Mouse (Mus musculus) MEL (cell line): ENCODE measurements around the gene Mblac1. TPM values are rescaled to one million over a fixed set of nuclear protein-coding genes. Genes with fewer than 3 reads are reported as not detected.
A peak's percentile ranks its signal among the peaks of the same experiment; 100 is the strongest.

ENCODE experiments used
- DNase-seq: peaks from one replicate; pipeline ENCODE4 v3.0.0; 2011; ENCODE audit warnings: low read depth, low spot score
- H3K27ac ChIP-seq: 2 replicates; pipeline ENCODE4 v1.5.1; 2012; ENCODE audit warnings: low read depth, mild to moderate bottlenecking, control low read depth, low read length, moderate library complexity; ENCODE audit not compliant: control insufficient read depth
- H3K27me3 ChIP-seq, 2 experiments: fragments of 150-350 bp in 1 of 2; sonication (generic) in 1 of 2; 2 replicates each; pipeline ENCODE4 v1.6.1; 2012; ENCODE audit warnings: low read length in 2 of 2, mild to moderate bottlenecking in 2 of 2, improper control_type of control experiment in 1 of 2, moderate library complexity in 1 of 2; ENCODE audit not compliant: insufficient read depth in 2 of 2, control insufficient read depth in 1 of 2
- H3K36me3 ChIP-seq, 2 experiments: 2 replicates each; pipeline ENCODE4 v1.6.1; 2012 to 2014; ENCODE audit warnings: low read length in 2 of 2, improper control_type of control experiment in 1 of 2, inconsistent platforms in 1 of 2, mild to moderate bottlenecking in 1 of 2; ENCODE audit not compliant: insufficient read depth in 2 of 2, control insufficient read depth in 1 of 2
- H3K4me1 ChIP-seq, 2 experiments: fragments of 150-350 bp in 1 of 2; sonication (generic) in 1 of 2; 2 replicates each; pipeline ENCODE4 v1.6.1; 2012; ENCODE audit warnings: low read length in 2 of 2, improper control_type of control experiment in 1 of 2, mild to moderate bottlenecking in 1 of 2; ENCODE audit not compliant: insufficient read depth in 2 of 2, control insufficient read depth in 1 of 2
- H3K4me3 ChIP-seq, 2 experiments: fragments of 150-350 bp in 1 of 2; sonication (generic) in 1 of 2; 2 replicates each; pipeline ENCODE4 v1.5.1; 2012; ENCODE audit warnings: low read depth in 2 of 2, low read length in 2 of 2, mild to moderate bottlenecking in 2 of 2, moderate library complexity in 2 of 2, control low read depth in 1 of 2, improper control_type of control experiment in 1 of 2; ENCODE audit not compliant: control insufficient read depth in 1 of 2, insufficient read depth in 1 of 2
- H3K79me2 ChIP-seq: 2 replicates; pipeline ENCODE4 v1.6.1; 2012; ENCODE audit warnings: mild to moderate bottlenecking, low read length, moderate library complexity; ENCODE audit not compliant: control insufficient read depth, poor library complexity, insufficient read depth
- H3K9ac ChIP-seq: 2 replicates; pipeline ENCODE4 v1.6.1; 2012; ENCODE audit warnings: low read depth, mild to moderate bottlenecking, control low read depth, low read length, moderate library complexity; ENCODE audit not compliant: control insufficient read depth, poor library complexity, severe bottlenecking
- H3K9me3 ChIP-seq: fragments of 150-350 bp; sonication (generic); replicated peaks from 2 replicates; pipeline ENCODE4 v1.6.1; 2012; ENCODE audit warnings: mild to moderate bottlenecking, low read length, improper control_type of control experiment, moderate library complexity; ENCODE audit not compliant: insufficient read depth
- CHD1 ChIP-seq: IDR thresholded peaks from 2 replicates; pipeline ENCODE4 v1.6.1; 2012; ENCODE audit warnings: low read depth, mild to moderate bottlenecking, inconsistent platforms, low read length, improper control_type of control experiment
- CHD2 ChIP-seq: IDR thresholded peaks from 2 replicates; pipeline ENCODE4 v1.6.1; 2011; ENCODE audit warnings: low read length, improper control_type of control experiment
- CTCF ChIP-seq, 3 experiments: IDR thresholded peaks in 2 of 3; conservative IDR thresholded peaks in 1 of 3; 2 replicates each; pipeline ENCODE4 v1.5.1; 2011 to 2012; ENCODE audit warnings: low read length in 3 of 3, low read depth in 2 of 3, mild to moderate bottlenecking in 2 of 3, improper control_type of control experiment in 1 of 3, inconsistent platforms in 1 of 3, mixed read lengths in 1 of 3, moderate library complexity in 1 of 3; ENCODE audit not compliant: control insufficient read depth in 1 of 3, insufficient read depth in 1 of 3, poor library complexity in 1 of 3, severe bottlenecking in 1 of 3
- E2F4 ChIP-seq: IDR thresholded peaks from 2 replicates; pipeline ENCODE4 v1.6.1; 2011; ENCODE audit warnings: low read depth, low read length, improper control_type of control experiment, borderline replicate concordance
- EP300 ChIP-seq, 2 experiments: IDR thresholded peaks; 2 replicates each; pipeline ENCODE4 v1.6.1; 2011; ENCODE audit warnings: improper control_type of control experiment in 2 of 2, low read length in 2 of 2, low read depth in 1 of 2, mild to moderate bottlenecking in 1 of 2
- GATA1 ChIP-seq: IDR thresholded peaks from 2 replicates; pipeline ENCODE4 v1.6.1; 2011; ENCODE audit warnings: low read depth, low read length, improper control_type of control experiment
- HCFC1 ChIP-seq: IDR thresholded peaks from 2 replicates; pipeline ENCODE4 v1.6.1; 2012; ENCODE audit warnings: low read depth, mild to moderate bottlenecking, inconsistent platforms, low read length, improper control_type of control experiment, moderate library complexity
- JUND ChIP-seq: IDR thresholded peaks from 2 replicates; pipeline ENCODE4 v1.6.1; 2011; ENCODE audit warnings: low read depth, mild to moderate bottlenecking, improper control_type of control experiment, low read length
- MAFK ChIP-seq: IDR thresholded peaks from 2 replicates; pipeline ENCODE4 v1.6.1; 2011; ENCODE audit warnings: low read depth, mild to moderate bottlenecking, low read length, improper control_type of control experiment, borderline replicate concordance
- MAX ChIP-seq: IDR thresholded peaks from 2 replicates; pipeline ENCODE4 v1.6.1; 2011; ENCODE audit warnings: low read length, improper control_type of control experiment
- MAZ ChIP-seq: IDR thresholded peaks from 2 replicates; pipeline ENCODE4 v1.6.1; 2012; ENCODE audit warnings: low read depth, mild to moderate bottlenecking, inconsistent platforms, low read length, improper control_type of control experiment
- MXI1 ChIP-seq: IDR thresholded peaks from 2 replicates; pipeline ENCODE4 v1.6.1; 2011; ENCODE audit warnings: mild to moderate bottlenecking, low read depth, low read length, improper control_type of control experiment
- MYC ChIP-seq: IDR thresholded peaks from 2 replicates; pipeline ENCODE4 v1.6.1; 2011; ENCODE audit warnings: low read depth, mild to moderate bottlenecking, low read length, improper control_type of control experiment, moderate library complexity
- POLR2A ChIP-seq, 2 experiments: IDR thresholded peaks; 2 replicates each; pipeline ENCODE4 v1.6.1; 2011 to 2012; ENCODE audit warnings: low read length in 2 of 2, mild to moderate bottlenecking in 2 of 2, control low read depth in 1 of 2, improper control_type of control experiment in 1 of 2, low read depth in 1 of 2, moderate library complexity in 1 of 2; ENCODE audit not compliant: control insufficient read depth in 1 of 2, insufficient read depth in 1 of 2, poor library complexity in 1 of 2
- POLR2AphosphoS5 ChIP-seq: IDR thresholded peaks from 2 replicates; pipeline ENCODE4 v1.6.1; 2012; ENCODE audit warnings: low read depth, borderline replicate concordance, mild to moderate bottlenecking, inconsistent platforms, low read length, moderate library complexity, mixed read lengths
- RAD21 ChIP-seq: IDR thresholded peaks from 2 replicates; pipeline ENCODE4 v1.6.1; 2011; ENCODE audit warnings: mild to moderate bottlenecking, low read depth, low read length, improper control_type of control experiment
- RCOR1 ChIP-seq: IDR thresholded peaks from 2 replicates; pipeline ENCODE4 v1.6.1; 2012; ENCODE audit warnings: low read depth, mild to moderate bottlenecking, inconsistent platforms, low read length, improper control_type of control experiment
- SIN3A ChIP-seq: IDR thresholded peaks from 2 replicates; pipeline ENCODE4 v1.6.1; 2012; ENCODE audit warnings: low read length, improper control_type of control experiment, inconsistent platforms
- SMC3 ChIP-seq: IDR thresholded peaks from 2 replicates; pipeline ENCODE4 v1.6.1; 2011; ENCODE audit warnings: low read depth, low read length, improper control_type of control experiment
- TAL1 ChIP-seq: IDR thresholded peaks from 2 replicates; pipeline ENCODE4 v1.6.1; 2012; ENCODE audit warnings: mild to moderate bottlenecking, inconsistent platforms, low read length, moderate library complexity, mixed read lengths
- TBP ChIP-seq: IDR thresholded peaks from 2 replicates; pipeline ENCODE4 v1.8.0; 2011; ENCODE audit warnings: low read depth, low read length, improper control_type of control experiment
- TCF12 ChIP-seq: IDR thresholded peaks from 2 replicates; pipeline ENCODE4 v1.6.1; 2014; ENCODE audit warnings: low read depth, mild to moderate bottlenecking, inconsistent platforms, low read length, improper control_type of control experiment, moderate library complexity
- ZC3H11A ChIP-seq: IDR thresholded peaks from 2 replicates; pipeline ENCODE4 v1.6.1; 2012; ENCODE audit warnings: low read depth, mild to moderate bottlenecking, inconsistent platforms, low read length, improper control_type of control experiment
- ZKSCAN1 ChIP-seq: IDR thresholded peaks from 2 replicates; pipeline ENCODE4 v1.6.1; 2012; ENCODE audit warnings: low read depth, mild to moderate bottlenecking, inconsistent platforms, low read length, improper control_type of control experiment, moderate library complexity
- ZMIZ1 ChIP-seq: IDR thresholded peaks from 2 replicates; pipeline ENCODE4 v1.6.1; 2012; ENCODE audit warnings: low read depth, mild to moderate bottlenecking, inconsistent platforms, low read length, improper control_type of control experiment, moderate library complexity
- ZNF384 ChIP-seq: IDR thresholded peaks from 2 replicates; pipeline ENCODE4 v1.6.1; 2012; ENCODE audit warnings: low read depth, mild to moderate bottlenecking, inconsistent platforms, low read length, improper control_type of control experiment
- polyA plus RNA-seq, 2 experiments: library from polyadenylated mRNA; stranded (reverse) in 1 of 2; unstranded in 1 of 2; fragments of >175 nt in 1 of 2; fragments of >200 nt in 1 of 2; gene quantifications; 2 replicates each; pipeline versions ENCODE4 v1.2.1 to v1.2.4; 2012; ENCODE audit warnings: low replicate concordance in 2 of 2, low read depth in 1 of 2; ENCODE audit not compliant: insufficient read length in 2 of 2, insufficient read depth in 1 of 2, missing spikeins in 1 of 2
- total RNA-seq: library from RNA; depleted of rRNA; stranded (reverse); fragments of 300-350 nt; gene quantifications from 2 replicates; pipeline ENCODE4 v1.2.3, GENCODE M21; 2012

Gene Mblac1
- total and polyA plus RNA-seq, 3 experiments = 5.0 to 5.7 TPM; not detected in 1

- TF ChIP-seq E2F4 = no peak
- no peak for TF ChIP-seq RAD21
- peak; percentile 4; the same call in 1 of the 2 replicates for TF ChIP-seq TAL1
- peak; percentile 53 for TF ChIP-seq RCOR1
- TF ChIP-seq CHD1 = no peak
- TF ChIP-seq TCF12 = peak; percentile 36; the same call in 1 of the 2 replicates
- peak; percentile 42; the same call in 1 of the 2 replicates for TF ChIP-seq HCFC1
- peak; percentile 66 for TF ChIP-seq SIN3A
- 0 out of 2 replicates have a peak, but pooled peaks have one; percentile 36 for TF ChIP-seq MAFK
- TF ChIP-seq JUND = no peak
Measured at GRCm38 (mm10) chr5:138195463-138195862, 1.3 kb downstream of the Mblac1 start (continued).

DNA sequence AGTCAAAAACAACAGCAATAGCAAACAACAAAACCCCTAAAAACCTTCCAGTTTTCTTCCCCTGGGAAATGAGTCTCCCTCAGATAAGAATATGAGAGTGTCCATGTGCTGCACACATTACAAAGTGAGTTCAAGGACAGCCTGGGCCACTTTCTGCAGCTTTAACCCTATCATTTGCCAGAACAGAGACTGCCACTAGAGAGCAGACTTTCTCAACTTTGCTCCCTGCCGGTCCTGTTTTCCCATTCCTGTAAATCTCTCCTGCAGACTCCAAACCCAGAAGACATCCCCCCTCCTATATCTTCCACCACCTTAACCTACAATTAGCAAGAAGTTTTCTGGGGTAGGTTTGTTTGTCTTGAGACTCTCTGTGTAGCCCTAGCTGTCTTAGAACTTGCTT, 5.5 kb downstream of the Mblac1 start:
- peak; percentile 32 for DNase-seq
- Histone ChIP-seq H3K36me3 (no peaks in the 10 kb centered on the region; a peak in 1 of 4 replicates), H3K9ac (no peak overlapping the region), H3K27me3 (no peaks in the 10 kb centered on the region), H3K79me2 (peaks cover 2% of the 10 kb centered on the region; the same call in 1 of the 2 replicates), H3K4me1 (no peaks in the 10 kb centered on the region; a peak in 1 of 4 replicates), H3K9me3 (no peaks in the 10 kb centered on the region), H3K27ac (no peak overlapping the region), H3K4me3 (no peak overlapping the region)
- TF ChIP-seq ZC3H11A = peak; percentile 18; the same call in 1 of the 2 replicates
- peak in 2 of 3 experiments; percentile 43 to 59; a peak in 5 of 6 replicates for TF ChIP-seq CTCF (IDR thresholded peaks at IDR 0.05 in 2 of 3, conservative IDR thresholded peaks at IDR 0.05 in 1 of 3; ENCODE audit: control insufficient read depth in 1 of 3, insufficient read depth in 1 of 3, low read depth in 2 of 3, low read length in 3 of 3, poor library complexity in 1 of 3, severe bottlenecking in 1 of 3)
- TF ChIP-seq GATA1 = no peak
- TF ChIP-seq CHD2 = no peak
- no peak for TF ChIP-seq TCF12
- no peak for TF ChIP-seq ZKSCAN1
- no peak for TF ChIP-seq TBP
- TF ChIP-seq POLR2A (IDR thresholded peaks at IDR 0.05; ENCODE audit: control insufficient read depth in 1 of 2, insufficient read depth in 1 of 2, low read depth in 1 of 2, low read length in 2 of 2, poor library complexity in 1 of 2) = no peak
- TF ChIP-seq MYC = no peak
- TF ChIP-seq TAL1 = no peak
- no peak for TF ChIP-seq MAX
- TF ChIP-seq POLR2AphosphoS5 = no peak
- no peak for TF ChIP-seq EP300 (IDR thresholded peaks at IDR 0.05; ENCODE audit: low read depth in 1 of 2, low read length in 2 of 2)
- TF ChIP-seq MAFK = no peak
- no peak for TF ChIP-seq ZMIZ1
- peak; percentile 44 for TF ChIP-seq RAD21
- TF ChIP-seq RCOR1 = no peak
- TF ChIP-seq MXI1 = no peak
- peak; percentile 56 for TF ChIP-seq SMC3
- no peak for TF ChIP-seq MAZ
- no peak for TF ChIP-seq JUND
- no peak for TF ChIP-seq ZNF384
